Mouse (Mus musculus): ENCODE results near the gene Gm20661. TPM values are rescaled to one million over a fixed set of nuclear protein-coding genes. Genes with fewer than 3 reads are reported as not detected.
"Not testable (repeated sequence)": the region's sequence is repeated elsewhere in the genome, so short reads cannot be mapped to it uniquely, and the experiment has no call there.

Gm20661 gene
- polyA plus RNA-seq, 1 experiment from 2014 or later, result 3.4 TPM

- H3K4me2 ChIP-seq (ENCODE audit: low read depth, low read length), result no peak overlapping the region
- H3K9ac ChIP-seq (ENCODE audit: low read length), result no peak overlapping the region
- no peaks in the 10 kb centered on the region for H3K27me3 ChIP-seq (ENCODE audit: control insufficient read depth, insufficient read depth, low read depth, low read length)
- peaks cover 2% of the 10 kb centered on the region; the same call in 1 of the 2 replicates for H3K9me3 ChIP-seq (ENCODE audit: control insufficient read depth, low read length)
- 79% methylated on average over 5 of the region's 5 CpGs for whole genome bisulfite sequencing
- peaks cover 12% of the 10 kb centered on the region for H3K4me1 ChIP-seq (replicated peaks; ENCODE audit: control insufficient read depth, insufficient read depth, low read length)
- no peak overlapping the region for H3K4me3 ChIP-seq (ENCODE audit: low read length)
- H3K27ac ChIP-seq (ENCODE audit: low read length), result no peak overlapping the region
- no peak for ATAC-seq (ENCODE audit: low read depth)
- H3K36me3 ChIP-seq (ENCODE audit: control insufficient read depth, insufficient read depth, low read length), result peaks cover 7% of the 10 kb centered on the region; the same call in 1 of the 2 replicates
Measured at GRCm38 (mm10) chr9:108008041-108008440, 25.2 kb downstream of the Gm20661 start.

- no peak overlapping the region for H3K4me2 ChIP-seq (ENCODE audit: low read depth, low read length)
- no peak overlapping the region for H3K9ac ChIP-seq (ENCODE audit: low read length)
- no peaks in the 10 kb centered on the region for H3K27me3 ChIP-seq (ENCODE audit: control insufficient read depth, insufficient read depth, low read depth, low read length)
- H3K4me1 ChIP-seq (replicated peaks; ENCODE audit: control insufficient read depth, insufficient read depth, low read length), result peaks cover 5% of the 10 kb centered on the region; the same call in 1 of the 2 replicates
- H3K4me3 ChIP-seq (ENCODE audit: low read length), result no peak overlapping the region
- no peak for ATAC-seq (ENCODE audit: low read depth)
- H3K36me3 ChIP-seq (ENCODE audit: control insufficient read depth, insufficient read depth, low read length), result peaks cover 10% of the 10 kb centered on the region; the same call in 1 of the 2 replicates
- H3K9me3 ChIP-seq (ENCODE audit: control insufficient read depth, low read length), result peaks cover 2% of the 10 kb centered on the region; the same call in 1 of the 2 replicates
- H3K27ac ChIP-seq (ENCODE audit: low read length), result no peak overlapping the region
Measured at GRCm38 (mm10) chr9:108010385-108010784, 27.5 kb downstream of the Gm20661 start.

- WGBS, result 92% methylated on average over 2 of the region's 2 CpGs
- H3K9me3 ChIP-seq (ENCODE audit: control insufficient read depth, low read length); H3K27ac ChIP-seq (ENCODE audit: low read length); H3K9ac ChIP-seq (ENCODE audit: low read length); H3K27me3 ChIP-seq (ENCODE audit: control insufficient read depth, insufficient read depth, low read depth, low read length); H3K4me3 ChIP-seq (ENCODE audit: low read length); H3K4me2 ChIP-seq (ENCODE audit: low read depth, low read length); H3K4me1 ChIP-seq (replicated peaks; ENCODE audit: control insufficient read depth, insufficient read depth, low read length); ATAC-seq (ENCODE audit: low read depth): not testable (repeated sequence)
- peaks cover 15% of the 10 kb centered on the region for H3K36me3 ChIP-seq (ENCODE audit: control insufficient read depth, insufficient read depth, low read length)
Measured at GRCm38 (mm10) chr9:108013577-108013976, 30.7 kb downstream of the Gm20661 start.

- no peak overlapping the region for H3K4me2 ChIP-seq (ENCODE audit: low read depth, low read length)
- H3K9ac ChIP-seq (ENCODE audit: low read length), result no peak overlapping the region
- WGBS, result 85% methylated on average over 3 of the region's 3 CpGs
- H3K36me3 ChIP-seq (ENCODE audit: control insufficient read depth, insufficient read depth, low read length), result peaks cover 12% of the 10 kb centered on the region
- peaks cover 2% of the 10 kb centered on the region; the same call in 1 of the 2 replicates for H3K9me3 ChIP-seq (ENCODE audit: control insufficient read depth, low read length)
- no peaks in the 10 kb centered on the region for H3K27me3 ChIP-seq (ENCODE audit: control insufficient read depth, insufficient read depth, low read depth, low read length)
- H3K4me1 ChIP-seq (replicated peaks; ENCODE audit: control insufficient read depth, insufficient read depth, low read length), result no peaks in the 10 kb centered on the region
- no peak overlapping the region for H3K27ac ChIP-seq (ENCODE audit: low read length)
- no peak for ATAC-seq (ENCODE audit: low read depth)
- H3K4me3 ChIP-seq (ENCODE audit: low read length), result no peak overlapping the region
Measured at GRCm38 (mm10) chr9:108017127-108017526, 34.3 kb downstream of the Gm20661 start.

GRCm38 (mm10) chr9:108020741-108021140 lies 37.9 kb downstream of the Gm20661 start:
- H3K27me3 ChIP-seq (ENCODE audit: control insufficient read depth, insufficient read depth, low read depth, low read length), result no peaks in the 10 kb centered on the region
- H3K4me1 ChIP-seq (replicated peaks; ENCODE audit: control insufficient read depth, insufficient read depth, low read length), result no peaks in the 10 kb centered on the region
- 88% methylated on average over 1 of the region's 1 CpGs for WGBS
- H3K4me2 ChIP-seq (ENCODE audit: low read depth, low read length), result no peak overlapping the region
- ATAC-seq (ENCODE audit: low read depth), result no peak
- H3K9me3 ChIP-seq (ENCODE audit: control insufficient read depth, low read length), result no peaks in the 10 kb centered on the region
- no peak overlapping the region for H3K9ac ChIP-seq (ENCODE audit: low read length)
- H3K36me3 ChIP-seq (ENCODE audit: control insufficient read depth, insufficient read depth, low read length), result peaks cover 17% of the 10 kb centered on the region
- no peak overlapping the region for H3K4me3 ChIP-seq (ENCODE audit: low read length)
- H3K27ac ChIP-seq (ENCODE audit: low read length), result no peak overlapping the region

GRCm38 (mm10) chr9:108023216-108023615 lies 40.4 kb downstream of the Gm20661 start:
- WGBS, result 82% methylated on average over 3 of the region's 3 CpGs
- Histone ChIP-seq H3K27me3 (ENCODE audit: control insufficient read depth, insufficient read depth, low read depth, low read length) (no peaks in the 10 kb centered on the region), H3K4me3 (ENCODE audit: low read length) (no peak overlapping the region), H3K9me3 (ENCODE audit: control insufficient read depth, low read length) (0 out of 2 replicates have a peak, but pooled peaks cover 2% of the 10 kb centered on the region), H3K4me2 (ENCODE audit: low read depth, low read length) (no peak overlapping the region), H3K36me3 (ENCODE audit: control insufficient read depth, insufficient read depth, low read length) (peaks cover 32% of the 10 kb centered on the region), H3K27ac (ENCODE audit: low read length) (no peak overlapping the region), H3K4me1 (replicated peaks; ENCODE audit: control insufficient read depth, insufficient read depth, low read length) (no peaks in the 10 kb centered on the region), H3K9ac (ENCODE audit: low read length) (no peak overlapping the region)
- ATAC-seq (ENCODE audit: low read depth), result no peak

GRCm38 (mm10) chr9:108026584-108026983 lies 43.7 kb downstream of the Gm20661 start:
- peaks cover 36% of the 10 kb centered on the region for H3K36me3 ChIP-seq (ENCODE audit: control insufficient read depth, insufficient read depth, low read length)
- no peak for ATAC-seq (ENCODE audit: low read depth)
- no peak overlapping the region for H3K4me2 ChIP-seq (ENCODE audit: low read depth, low read length)
- 85% methylated on average over 3 of the region's 3 CpGs for WGBS
- no peak overlapping the region for H3K27ac ChIP-seq (ENCODE audit: low read length)
- H3K4me1 ChIP-seq (replicated peaks; ENCODE audit: control insufficient read depth, insufficient read depth, low read length), result no peaks in the 10 kb centered on the region
- H3K9ac ChIP-seq (ENCODE audit: low read length), result no peak overlapping the region
- no peak overlapping the region for H3K4me3 ChIP-seq (ENCODE audit: low read length)
- H3K9me3 ChIP-seq (ENCODE audit: control insufficient read depth, low read length), result 0 out of 2 replicates have a peak, but pooled peaks cover 2% of the 10 kb centered on the region
- no peaks in the 10 kb centered on the region for H3K27me3 ChIP-seq (ENCODE audit: control insufficient read depth, insufficient read depth, low read depth, low read length)

GRCm38 (mm10) chr9:108027867-108028266 lies 45.0 kb downstream of the Gm20661 start:
- ATAC-seq (ENCODE audit: low read depth), result no peak
- Histone ChIP-seq H3K4me1 (replicated peaks; ENCODE audit: control insufficient read depth, insufficient read depth, low read length) (no peaks in the 10 kb centered on the region), H3K9me3 (ENCODE audit: control insufficient read depth, low read length) (0 out of 2 replicates have a peak, but pooled peaks cover 2% of the 10 kb centered on the region), H3K9ac (ENCODE audit: low read length) (no peak overlapping the region), H3K27ac (ENCODE audit: low read length) (no peak overlapping the region), H3K4me3 (ENCODE audit: low read length) (no peak overlapping the region), H3K27me3 (ENCODE audit: control insufficient read depth, insufficient read depth, low read depth, low read length) (no peaks in the 10 kb centered on the region), H3K36me3 (ENCODE audit: control insufficient read depth, insufficient read depth, low read length) (peaks cover 43% of the 10 kb centered on the region), H3K4me2 (ENCODE audit: low read depth, low read length) (no peak overlapping the region)
- WGBS, result 95% methylated on average over 3 of the region's 3 CpGs

- ATAC-seq (ENCODE audit: low read depth), result no peak
- no peak overlapping the region for H3K4me2 ChIP-seq (ENCODE audit: low read depth, low read length)
- H3K9ac ChIP-seq (ENCODE audit: low read length), result no peak overlapping the region
- H3K27me3 ChIP-seq (ENCODE audit: control insufficient read depth, insufficient read depth, low read depth, low read length), result no peaks in the 10 kb centered on the region
- WGBS, result 87% methylated on average over 5 of the region's 5 CpGs
- H3K36me3 ChIP-seq (ENCODE audit: control insufficient read depth, insufficient read depth, low read length), result peaks cover 26% of the 10 kb centered on the region
- no peaks in the 10 kb centered on the region for H3K4me1 ChIP-seq (replicated peaks; ENCODE audit: control insufficient read depth, insufficient read depth, low read length)
- no peak overlapping the region for H3K27ac ChIP-seq (ENCODE audit: low read length)
- H3K9me3 ChIP-seq (ENCODE audit: control insufficient read depth, low read length), result 0 out of 2 replicates have a peak, but pooled peaks cover 2% of the 10 kb centered on the region
- H3K4me3 ChIP-seq (ENCODE audit: low read length), result no peak overlapping the region
Measured at GRCm38 (mm10) chr9:108032126-108032525, 49.3 kb downstream of the Gm20661 start.

All from lung, embryonic 16.5 days (tissue).